Mouse (Mus musculus): ENCODE data around the gene Tmco4.

Tmco4 gene

DNA sequence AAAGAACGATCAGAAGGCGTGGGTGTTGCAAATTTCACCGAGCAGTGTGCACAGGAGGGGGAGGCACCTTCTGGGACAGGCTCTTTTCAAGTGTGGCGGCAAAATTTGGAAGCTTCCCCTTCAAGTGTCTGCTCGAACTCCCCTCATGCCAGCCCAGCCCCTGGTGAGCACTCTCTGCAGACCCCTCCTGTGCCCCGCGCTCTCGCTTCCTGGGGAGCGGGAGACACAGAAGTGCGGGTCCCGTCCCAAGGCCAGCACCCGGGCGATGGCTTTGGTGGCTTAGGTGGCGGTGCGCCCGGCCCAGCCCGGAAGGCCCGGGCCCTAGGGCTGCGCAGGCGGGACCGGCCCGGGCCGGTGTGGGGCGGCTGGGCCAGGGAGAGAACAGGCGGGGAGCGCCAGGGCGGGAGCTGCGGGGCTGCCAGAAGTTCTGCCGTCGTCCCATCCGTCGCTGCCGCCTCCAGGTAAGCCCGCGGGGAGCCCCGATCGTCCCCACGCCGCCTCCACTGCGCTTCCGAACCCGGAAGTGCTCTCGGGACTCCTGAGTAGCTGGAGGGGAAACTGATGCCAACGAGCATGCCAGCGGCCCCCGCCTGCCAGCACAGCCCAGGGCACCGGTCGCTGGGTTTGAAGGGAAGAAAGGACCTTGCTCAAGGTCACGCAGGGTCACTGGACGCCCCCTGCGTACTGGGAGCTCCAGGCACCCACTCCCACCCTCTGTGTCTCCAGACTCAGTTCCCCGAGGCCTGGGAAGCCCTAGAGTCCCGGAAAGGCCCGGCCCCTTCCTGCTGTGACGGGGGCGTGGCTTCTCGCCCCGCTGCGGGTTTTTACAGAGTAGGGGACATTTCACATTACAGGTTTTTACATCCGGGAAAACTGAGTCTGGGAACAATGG, at the start of gene Tmco4:
Gene Tmco4 (plus strand): TSS at position 62 of the 892 bp plus-strand sequence.
- peak; percentile 89 for DNase-seq (ENCODE audit: low read depth, low spot score)

DNA sequence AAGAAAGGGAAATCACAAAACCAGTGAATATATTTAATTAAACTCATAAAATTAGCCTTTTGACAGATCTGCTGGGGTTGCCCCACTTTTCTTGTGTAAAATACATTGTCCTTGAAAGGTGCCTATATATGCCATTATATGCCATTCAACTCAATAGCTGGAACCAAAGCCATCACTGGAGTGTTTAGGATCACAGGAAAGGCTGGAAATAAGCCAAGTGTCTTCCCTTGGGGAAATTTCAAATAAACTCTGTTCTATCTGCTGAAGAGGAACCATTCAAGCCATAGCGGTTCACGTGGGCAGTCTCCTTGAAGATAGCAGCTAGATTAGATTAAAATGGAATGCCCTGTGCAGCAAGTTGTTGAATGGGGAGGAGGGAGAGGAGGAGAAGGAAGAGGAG, 47.1 kb upstream of the Tmco4 start:
- DNase-seq (ENCODE audit: low read depth, low spot score), result no peak

DNA sequence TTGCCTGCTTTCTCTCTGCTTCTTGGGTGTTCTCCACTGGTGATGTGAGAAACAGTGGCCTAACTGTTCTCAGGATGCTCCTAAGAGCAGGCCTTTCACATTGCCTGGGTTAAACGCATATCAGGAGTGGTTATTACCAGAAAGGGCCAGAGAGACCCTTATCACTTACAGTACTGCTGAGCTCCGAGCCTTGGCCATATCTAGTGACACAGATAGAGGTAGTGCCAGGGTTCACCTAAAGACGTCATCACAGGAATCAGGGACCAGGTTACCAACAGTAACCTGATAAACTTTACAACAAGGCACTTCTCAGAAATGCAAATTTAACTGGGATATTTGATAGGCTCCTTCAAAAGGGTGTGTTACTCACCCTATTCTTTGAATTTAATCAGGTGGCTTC, 38.8 kb upstream of the Tmco4 start:
- DNase-seq (ENCODE audit: low read depth, low spot score), result no peak

DNA sequence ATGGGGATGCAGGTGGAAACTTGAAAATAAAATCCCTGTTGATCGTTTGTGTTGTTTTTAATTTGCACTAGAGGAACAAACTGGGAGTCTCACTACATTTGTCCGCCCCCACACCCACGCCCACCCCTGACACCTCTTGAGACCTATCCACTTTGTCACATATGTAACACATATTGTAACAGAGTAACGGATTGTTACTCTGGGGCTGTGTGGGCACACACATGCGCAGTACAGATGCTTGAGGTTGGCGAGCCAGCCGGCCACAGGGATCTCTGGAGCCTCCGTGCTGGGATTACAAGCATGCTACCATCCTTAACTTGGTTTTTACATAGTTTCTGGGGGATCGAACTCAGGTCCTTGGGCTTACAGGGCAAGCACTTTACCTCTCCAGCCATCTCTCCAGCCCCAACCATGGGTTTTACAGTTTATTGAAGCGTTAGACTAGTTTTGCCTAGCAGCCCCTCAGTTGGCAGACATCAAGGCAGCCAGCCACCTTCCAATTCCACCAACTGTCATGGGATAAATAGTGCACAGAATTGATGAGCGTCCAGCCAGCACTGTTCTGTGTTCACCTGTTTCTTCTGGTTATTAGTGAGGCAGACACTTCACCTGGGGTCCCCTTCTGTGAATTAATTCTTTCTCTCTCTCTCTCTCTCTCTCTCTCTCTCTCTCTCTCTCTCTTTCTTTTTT, 38.1 kb upstream of the Tmco4 start:
- no peak for DNase-seq (ENCODE audit: low read depth, low spot score)

DNA sequence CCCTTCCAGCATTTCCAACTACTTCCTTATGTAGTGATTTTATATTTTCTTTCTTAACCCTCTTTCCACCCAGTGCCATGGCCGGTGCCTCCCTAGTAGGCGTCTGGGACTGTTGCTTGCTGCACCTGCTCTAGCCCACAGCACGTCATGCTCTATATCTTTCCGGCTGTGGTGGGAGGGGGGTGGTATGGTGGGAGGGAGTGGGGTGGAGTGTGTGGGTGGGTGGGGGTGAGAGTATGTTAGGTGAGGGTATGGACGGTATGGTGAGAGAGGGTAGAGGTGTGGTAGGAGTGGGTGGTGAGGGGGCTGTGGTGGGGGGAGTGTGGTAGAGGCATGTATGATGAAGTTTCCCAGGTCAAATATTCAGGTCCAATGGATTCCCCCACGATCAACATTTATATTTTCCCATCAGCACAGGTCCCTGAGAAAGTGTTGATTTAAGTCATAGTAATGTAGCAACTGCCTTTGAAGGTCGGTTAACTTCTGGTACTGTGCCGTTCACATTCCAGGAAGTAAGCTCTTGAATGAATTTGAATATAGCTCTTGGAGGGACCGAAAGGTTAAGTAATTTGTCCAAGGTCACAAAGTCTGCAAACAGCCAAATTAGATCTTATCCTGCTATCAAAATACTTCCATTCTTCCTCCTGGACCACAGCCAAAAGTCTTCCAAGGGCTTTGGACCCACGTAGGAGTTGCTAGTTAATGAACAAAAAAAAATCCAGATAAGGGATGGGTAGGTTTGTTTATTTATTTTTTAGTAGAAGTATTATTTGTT, 34.0 kb upstream of the Tmco4 start:
- no peak for DNase-seq (ENCODE audit: low read depth, low spot score)

DNA sequence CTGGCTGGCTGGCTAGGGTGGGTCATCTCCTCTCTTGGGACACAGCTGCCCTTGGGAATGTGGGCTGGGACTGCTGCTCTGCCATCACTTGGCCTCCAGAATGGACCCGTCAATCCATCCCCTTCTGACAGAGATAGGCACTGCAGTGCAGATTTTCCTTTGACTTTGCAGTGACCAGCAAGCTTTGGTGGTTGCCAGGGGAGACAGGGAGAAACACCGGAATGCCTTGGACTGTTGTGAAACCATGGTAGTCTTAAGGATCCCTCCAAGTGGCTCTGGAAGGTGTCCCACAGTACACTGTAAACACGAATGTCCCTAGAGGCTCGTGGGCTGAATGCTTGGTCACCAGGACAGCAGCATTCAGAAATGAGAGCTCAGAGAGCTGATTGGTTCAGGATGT, 33.2 kb upstream of the Tmco4 start:
- DNase-seq (ENCODE audit: low read depth, low spot score), result no peak

DNA sequence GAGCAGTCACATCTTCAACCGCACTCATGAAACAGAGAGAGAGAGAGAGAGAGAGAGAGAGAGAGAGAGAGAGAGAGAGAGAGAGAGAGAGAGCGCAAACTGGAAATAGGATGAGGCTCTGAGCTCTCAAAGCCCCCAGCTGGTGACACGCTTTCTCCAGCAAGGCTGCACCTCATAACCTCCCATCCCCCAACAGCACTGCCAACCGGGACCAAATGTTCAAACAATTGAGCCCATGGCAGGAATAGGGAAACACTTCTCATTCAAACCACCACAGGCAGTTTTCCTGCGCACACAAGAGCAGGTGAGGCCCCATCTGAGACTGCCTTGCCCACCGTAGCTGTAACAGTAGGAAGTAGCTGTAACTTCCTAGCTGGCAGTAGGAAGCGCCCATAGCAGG, 31.3 kb upstream of the Tmco4 start:
- DNase-seq (ENCODE audit: low read depth, low spot score), result no peak

DNA sequence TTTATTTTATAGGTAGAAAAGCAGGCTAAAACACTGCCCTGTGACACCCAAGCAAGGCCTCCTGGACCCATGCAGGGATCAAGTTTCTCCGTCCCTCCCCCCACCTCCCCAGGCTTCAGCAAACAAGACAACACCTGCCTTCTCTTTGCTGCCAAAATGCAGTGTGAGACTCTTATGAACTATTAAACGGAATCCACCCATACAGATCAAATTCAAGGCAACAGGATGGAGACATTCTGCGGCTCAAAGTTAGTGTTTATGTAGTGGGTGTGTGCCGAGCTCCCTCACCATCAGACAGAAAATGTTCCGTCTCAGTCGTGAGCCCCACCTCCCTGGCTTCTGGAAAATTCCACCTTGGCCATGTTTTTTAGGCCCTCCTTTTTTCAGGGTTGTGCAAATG, 30.7 kb upstream of the Tmco4 start:
- DNase-seq (ENCODE audit: low read depth, low spot score), result no peak

DNA sequence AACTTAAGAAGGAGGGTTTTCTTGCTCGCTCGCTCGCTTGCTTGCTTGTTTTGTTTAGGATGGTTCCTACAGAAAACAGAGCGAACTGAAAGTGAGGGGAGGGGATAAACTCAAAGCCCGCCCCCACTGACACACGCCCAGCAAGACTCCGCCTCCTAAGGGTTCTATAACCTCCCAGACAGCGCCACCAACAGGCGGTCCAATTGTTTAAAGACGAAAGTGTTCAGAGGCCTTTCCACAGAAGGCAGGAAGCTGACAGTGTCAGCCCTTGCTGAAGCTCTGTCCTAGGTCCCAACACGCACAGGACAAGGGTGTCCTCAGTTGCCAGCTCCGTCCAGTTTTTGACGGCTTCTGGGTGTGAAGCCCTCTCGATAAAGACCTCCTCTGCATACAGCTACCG, 29.0 kb upstream of the Tmco4 start:
- peak; percentile 95 for DNase-seq (ENCODE audit: low read depth, low spot score)

DNA sequence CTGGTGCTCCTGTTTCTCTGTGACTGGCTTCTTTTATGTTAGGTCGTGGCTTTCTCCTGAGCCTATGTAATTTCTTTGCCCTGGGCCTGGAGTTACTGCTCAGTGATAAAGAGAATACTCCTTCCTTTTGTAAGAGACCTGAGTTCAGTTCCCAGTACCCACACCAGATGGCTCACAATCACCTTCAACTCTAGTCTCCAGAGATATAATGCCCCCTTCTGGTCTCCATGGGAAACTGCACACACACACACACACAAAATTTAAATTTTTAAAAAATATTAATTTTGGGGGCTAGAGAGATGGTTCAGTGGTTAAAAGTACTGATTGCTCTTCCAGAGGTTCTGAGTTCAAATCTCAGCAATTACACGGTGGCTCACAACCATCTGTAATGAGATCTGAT, 24.4 kb upstream of the Tmco4 start:
- peak; percentile 65 for DNase-seq (ENCODE audit: low read depth, low spot score)

DNA sequence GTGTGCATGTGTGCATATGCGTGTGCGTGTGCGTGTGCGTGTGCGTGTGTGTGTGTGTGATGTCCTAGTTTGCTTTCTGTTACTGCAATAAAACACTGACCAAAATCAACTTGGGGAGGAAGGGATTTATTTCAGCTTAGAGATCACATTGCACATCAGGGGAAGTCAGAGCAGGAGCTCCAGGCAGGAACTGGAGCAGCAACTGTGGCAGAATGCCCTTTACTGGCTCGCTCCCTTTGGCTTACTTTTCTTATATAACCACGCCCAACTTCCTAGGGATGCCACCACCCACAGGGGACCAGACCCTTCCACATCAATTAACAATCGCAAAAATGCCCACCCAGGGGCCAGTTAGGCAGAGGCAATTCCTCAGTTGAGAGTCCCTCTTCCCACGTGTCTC, 14.1 kb upstream of the Tmco4 start:
- no peak for DNase-seq (ENCODE audit: low read depth, low spot score)

DNA sequence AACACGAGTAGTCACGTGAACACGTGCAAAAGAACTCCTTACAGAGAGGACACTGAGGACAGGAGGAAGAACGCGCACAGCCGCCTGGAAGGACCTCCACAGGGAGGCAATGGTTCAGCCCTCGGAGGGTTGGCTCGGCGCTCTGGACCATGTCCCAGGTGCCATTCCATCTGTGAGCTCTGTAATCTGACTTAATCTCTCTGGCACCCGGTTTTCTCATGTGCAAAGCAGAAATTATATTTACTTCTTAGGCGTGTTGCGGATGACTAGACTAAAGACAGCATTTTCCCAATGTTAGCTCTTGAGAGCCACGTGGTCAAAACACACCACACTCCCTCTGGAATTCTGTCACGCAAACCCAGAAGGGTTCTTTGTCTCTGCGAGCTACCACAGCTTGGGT, 13.6 kb upstream of the Tmco4 start:
- no peak for DNase-seq (ENCODE audit: low read depth, low spot score)

DNA sequence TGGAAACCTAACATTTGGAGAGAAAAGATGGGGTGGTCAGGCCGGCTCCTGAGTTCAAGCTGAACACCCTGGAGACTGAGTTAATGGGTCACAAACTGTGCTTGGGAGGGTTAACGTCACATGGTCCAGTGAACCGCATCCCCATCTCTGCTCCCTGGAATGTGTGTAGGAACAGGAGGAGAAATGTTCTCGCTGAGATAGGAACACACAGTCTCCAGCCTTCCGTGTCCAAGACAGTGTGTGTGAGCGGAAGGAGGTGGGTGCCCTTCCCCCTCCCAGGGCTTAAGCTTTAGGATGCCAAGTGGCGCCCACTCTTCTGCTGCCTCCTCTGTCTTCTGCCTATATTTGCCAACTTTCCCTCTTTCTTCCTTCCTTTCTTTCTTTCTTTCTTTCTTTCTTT, 12.8 kb upstream of the Tmco4 start:
- DNase-seq (ENCODE audit: low read depth, low spot score), result no peak

DNA sequence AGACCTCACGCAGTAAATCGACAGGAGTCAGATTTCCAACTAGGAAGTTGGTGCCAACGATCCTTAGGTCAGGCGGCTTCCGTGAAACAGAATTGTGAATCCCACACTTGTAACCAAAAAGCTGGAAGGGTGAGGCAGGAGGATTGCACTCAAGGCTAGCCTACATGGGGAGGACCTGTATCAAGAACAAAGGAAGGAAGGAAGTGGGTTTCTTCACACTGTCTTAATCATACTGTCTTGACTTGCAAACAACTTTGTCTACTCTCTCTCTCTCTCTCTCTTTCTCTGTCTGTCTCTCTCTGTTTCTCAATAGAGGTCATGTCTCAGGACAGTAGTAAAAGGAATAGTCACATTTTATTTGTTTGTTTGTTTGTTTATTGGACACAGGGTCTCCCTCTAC, 10.0 kb upstream of the Tmco4 start:
- DNase-seq (ENCODE audit: low read depth, low spot score), result no peak

DNA sequence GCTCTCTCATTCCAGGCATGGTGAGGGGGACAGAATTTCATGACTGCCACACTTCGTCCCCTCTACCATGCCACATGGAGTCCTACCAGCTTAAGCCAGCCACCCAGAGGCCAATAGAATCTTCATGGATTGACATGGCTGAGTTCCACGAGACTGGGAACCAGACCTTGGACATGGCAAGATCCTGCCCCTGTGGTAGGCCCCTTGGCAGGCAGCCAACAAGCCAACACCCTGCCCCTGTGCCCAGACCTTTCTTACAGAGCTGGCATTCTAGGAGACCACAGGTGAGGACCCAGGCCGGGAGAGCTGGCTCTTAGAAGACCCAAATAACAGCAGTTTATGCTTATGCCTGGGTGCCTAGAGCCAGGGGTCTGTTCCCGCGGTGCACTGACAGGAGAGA, 6.8 kb upstream of the Tmco4 start:
- no peak for DNase-seq (ENCODE audit: low read depth, low spot score)

DNA sequence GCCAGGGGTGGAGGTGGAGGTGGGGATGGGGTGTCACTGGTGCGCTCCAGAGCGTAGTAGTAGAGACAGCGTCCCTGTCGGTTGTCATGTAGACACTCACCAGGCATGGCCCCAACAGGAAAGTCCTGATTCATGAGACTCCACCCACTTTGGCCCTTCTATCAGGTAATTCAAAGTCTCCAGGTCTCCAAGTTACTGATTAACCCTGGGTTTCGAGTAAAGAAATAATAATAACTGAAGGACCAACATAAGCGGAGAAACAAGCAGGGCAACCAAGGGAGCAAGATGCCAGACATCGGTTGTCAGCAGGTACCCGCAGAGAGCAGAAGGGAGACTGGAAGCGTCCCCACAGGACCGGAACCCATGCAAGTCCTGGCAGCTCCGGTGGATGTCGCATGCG, 5.8 kb upstream of the Tmco4 start, which contains the start of gene Rnf186:
Gene Rnf186 (plus strand): TSS at position 247 of the 400 bp plus-strand sequence.
- DNase-seq (ENCODE audit: low read depth, low spot score), result peak; percentile 49

DNA sequence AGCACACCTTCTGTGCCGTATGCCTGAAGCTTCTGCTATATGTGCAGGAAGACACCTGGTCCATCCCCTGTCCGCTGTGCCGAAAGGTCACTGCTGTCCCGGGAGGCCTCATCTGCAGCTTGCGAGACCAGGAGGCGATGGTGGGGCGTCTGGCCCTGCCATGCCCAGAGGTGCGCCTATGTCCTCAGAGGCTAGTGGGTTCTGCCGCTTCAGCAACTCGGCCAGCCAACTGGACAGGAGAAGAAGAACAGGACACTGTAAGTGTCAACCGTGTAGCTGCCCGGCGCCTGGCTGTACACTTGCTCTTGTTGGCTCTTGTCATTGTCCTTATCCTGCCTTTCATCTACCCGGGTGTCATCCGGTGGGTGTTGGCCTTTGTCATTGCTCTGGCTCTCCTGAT, 5.2 kb upstream of the Tmco4 start:
- DNase-seq (ENCODE audit: low read depth, low spot score), result no peak

DNA sequence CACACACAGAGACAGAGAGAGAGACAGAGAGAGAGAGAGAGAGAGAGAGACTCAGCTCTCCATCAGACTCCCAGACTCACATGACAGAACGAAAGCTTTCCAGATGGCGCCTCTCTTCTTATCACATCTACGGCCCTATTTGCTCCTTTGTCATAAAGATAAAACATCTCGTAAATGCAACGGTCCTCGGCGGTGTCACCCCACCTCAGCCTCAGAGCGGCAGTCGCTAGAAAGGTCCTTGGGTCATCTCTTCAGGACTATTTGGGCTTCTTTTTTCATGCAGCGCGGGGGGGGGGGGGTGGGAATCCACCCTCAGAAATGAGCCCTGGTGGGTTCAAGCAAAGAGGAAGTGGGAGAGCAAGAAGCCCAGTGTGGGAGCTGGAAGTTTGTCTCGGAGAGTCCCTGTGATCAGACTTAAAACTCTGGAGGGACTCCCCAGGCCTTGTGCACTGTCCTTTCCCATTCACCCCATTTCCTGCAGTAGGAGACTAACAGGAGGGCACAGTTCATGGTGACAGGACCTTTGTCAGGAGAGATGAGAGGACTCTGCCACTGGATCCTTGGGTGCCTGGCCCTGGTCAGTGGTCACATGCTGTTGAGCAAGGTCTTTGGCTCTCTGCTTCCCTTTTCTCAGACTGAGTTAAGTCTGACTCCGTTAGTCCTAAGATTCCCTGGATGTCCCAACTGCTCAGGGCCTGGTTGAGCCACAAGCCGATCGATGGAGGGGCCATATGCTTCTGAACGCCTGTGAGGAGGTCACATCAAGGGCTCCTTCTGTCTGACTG, 3.7 kb upstream of the Tmco4 start:
- DNase-seq (ENCODE audit: low read depth, low spot score), result no peak

DNA sequence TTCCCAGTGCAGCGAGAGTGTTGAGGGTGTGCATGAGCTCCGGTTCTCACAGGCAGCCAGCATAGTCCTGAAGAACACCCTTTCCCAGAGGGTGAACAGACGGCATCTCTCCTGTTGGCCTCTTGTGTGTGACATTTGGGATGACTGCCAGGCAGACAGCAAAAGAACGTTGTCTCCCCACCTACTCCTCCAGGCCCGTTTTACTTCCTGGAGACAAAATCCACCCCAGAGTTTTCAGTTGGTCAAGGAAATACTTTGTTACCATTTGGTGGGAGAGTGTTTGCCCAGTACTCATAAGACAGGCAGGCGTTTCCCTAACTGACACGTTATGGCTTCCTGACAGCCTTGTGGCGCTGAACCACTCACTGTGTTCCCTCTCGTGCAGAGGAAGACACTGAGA, 3.0 kb upstream of the Tmco4 start:
- no peak for DNase-seq (ENCODE audit: low read depth, low spot score)

DNA sequence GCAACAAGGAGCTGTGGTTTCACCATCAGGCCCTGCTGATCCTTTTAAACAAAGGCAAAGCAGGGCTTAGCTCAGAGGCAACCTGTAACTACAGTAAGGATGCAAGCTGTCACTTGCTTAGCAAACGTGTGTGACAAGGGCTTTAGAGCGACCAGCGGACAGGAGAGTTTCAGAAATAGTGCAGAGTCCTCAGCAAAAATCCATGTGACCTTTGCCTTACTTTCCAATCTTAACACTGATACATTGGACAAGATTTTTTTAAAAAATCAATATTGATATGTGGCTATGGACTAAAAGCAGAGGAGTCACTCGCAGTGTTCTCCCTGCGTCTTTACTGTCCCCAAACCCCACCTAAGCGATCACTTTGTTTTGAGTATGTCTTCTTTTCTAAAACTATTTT, 1.3 kb upstream of the Tmco4 start:
- no peak for DNase-seq (ENCODE audit: low read depth, low spot score)

DNA sequence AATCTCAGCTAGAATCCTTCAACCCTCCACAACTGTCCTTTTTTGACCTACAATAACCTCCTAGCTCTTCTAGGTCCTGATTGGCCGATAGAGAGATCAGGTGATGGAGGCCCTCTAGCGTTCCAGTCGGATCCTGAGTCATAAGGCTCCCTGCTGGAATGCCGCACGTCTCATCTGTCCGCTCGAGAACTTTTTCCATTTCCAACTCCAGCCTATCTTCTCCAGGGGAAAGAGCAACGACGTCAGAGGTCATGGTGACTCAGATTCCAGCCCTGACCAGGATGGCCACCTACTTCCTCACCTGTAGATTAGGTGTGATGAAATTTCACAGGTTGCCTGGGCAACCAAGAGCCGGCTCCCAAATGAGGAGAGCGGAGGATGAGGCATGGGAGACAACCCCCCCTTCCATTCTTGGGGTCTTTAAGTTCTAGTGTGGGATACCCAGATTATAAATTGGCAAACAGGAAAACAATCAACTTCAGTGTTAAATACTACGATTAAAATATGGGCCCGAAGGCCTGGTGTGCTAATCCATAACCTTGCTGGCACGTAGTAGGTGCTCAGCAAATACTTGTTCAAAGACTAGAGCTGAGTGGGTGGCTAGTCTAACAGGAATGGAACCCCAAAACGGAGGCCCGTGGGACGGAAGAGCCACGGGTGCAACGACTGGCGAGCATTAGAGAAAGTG, 405 bp upstream of the Tmco4 start:
- peak; percentile 84 for DNase-seq (ENCODE audit: low read depth, low spot score)

Data from R1 (cell line).